Mouse (Mus musculus): ENCODE measurements at regions not wholly inside any gene's neighbourhood (a gene's known extent, or its start where the extent isn't known, plus 50 kb on each side); places are given as distances from the start of the nearest gene placed in this dataset.

DNA sequence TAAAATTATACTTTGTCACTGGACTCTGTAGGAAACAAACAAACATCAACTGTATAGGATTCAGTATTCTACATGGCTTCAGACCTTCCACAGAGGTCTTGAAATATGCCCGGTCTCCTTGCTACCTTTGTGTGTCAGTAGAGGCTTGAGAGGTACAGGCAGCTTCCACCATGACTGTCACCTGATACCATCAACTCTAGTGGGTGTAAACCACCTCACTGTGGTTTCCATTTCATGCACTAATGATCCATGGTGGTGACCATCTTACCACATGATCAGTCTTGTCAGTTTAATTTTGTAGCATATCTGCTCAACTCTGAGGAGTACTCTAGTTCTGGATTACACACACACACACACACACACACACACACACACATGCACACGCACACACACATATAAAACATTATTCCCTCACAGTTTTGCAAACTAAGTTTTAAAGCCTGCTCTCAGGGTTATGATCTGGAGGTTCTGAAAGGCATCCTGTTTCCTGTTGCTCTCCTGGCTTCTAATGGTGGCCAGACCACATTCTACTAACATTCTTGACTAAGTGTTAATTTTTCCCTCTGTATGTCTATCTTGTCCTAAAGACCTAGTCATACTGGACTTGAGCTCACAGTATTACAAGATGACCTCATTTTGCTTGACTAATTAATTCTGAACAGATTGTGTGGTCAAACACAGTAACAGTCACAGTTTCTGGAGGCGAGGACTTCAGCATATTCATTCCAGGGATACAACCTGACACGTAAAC lies 106.7 kb upstream of the Rgs1 start:
- TF ChIP-seq POLR2A (IDR thresholded peaks at IDR 0.05; ENCODE audit: low read depth, low read length) (no peak), CTCF (IDR thresholded peaks at IDR 0.05; ENCODE audit: extremely low read depth, insufficient read depth, insufficient read length, insufficient replicate concordance) (no peak)

Measured in spleen, adult 2 months (tissue).